Mouse (Mus musculus) left cerebral cortex, postnatal 25 days (tissue): ENCODE data around the gene Zfp526. TPM values are rescaled to one million over a fixed set of nuclear protein-coding genes. Genes with fewer than 3 reads are reported as not detected.

Source experiments
- DNase-seq, 2 experiments: peaks; one replicate each; pipeline ENCODE4 v3.0.0; 2022; ENCODE audit warnings: low spot score in 2 of 2, mixed read lengths in 1 of 2
- intact Hi-C: fragments of 180-260 bp; cut with DNase I; formaldehyde crosslinking; loops from one replicate; pipeline ENCODE4 v1.15.1; 2025
- microRNA-seq, 2 experiments: library from miRNA; unstranded; fragments of <30 nt; microRNA quantifications; one replicate each; pipeline ENCODE4 v1.2.0; 2022
- total RNA-seq, 2 experiments: library from RNA; stranded (reverse); gene quantifications; 2 replicates each; pipeline ENCODE4 v1.2.3; 2021

The Zfp526 gene
- total RNA-seq, 2 experiments from 2014 or later = 10.0 to 11.1 TPM

DNA sequence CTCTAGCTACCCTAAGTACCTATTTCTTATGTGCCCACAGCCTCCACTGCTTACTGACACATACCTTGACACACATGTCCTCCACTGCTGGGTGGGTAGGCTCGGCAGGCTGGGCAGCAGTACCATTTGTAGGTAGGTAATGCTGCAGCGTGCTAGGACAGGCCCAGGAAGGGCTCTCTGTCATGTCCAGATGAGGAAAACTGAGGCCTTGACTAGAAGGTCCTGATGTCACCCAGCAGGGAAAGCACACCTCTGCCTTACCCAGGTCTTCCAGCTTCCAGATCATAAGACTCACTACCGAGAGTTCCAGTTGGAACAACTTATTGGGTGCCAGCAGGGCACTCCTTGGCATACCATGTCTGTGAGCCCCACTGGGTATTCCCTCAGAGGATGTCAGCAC, 53.8 kb downstream of the Zfp526 start:
- intact Hi-C loops = no loop called here
- no peak for DNase-seq

DNA sequence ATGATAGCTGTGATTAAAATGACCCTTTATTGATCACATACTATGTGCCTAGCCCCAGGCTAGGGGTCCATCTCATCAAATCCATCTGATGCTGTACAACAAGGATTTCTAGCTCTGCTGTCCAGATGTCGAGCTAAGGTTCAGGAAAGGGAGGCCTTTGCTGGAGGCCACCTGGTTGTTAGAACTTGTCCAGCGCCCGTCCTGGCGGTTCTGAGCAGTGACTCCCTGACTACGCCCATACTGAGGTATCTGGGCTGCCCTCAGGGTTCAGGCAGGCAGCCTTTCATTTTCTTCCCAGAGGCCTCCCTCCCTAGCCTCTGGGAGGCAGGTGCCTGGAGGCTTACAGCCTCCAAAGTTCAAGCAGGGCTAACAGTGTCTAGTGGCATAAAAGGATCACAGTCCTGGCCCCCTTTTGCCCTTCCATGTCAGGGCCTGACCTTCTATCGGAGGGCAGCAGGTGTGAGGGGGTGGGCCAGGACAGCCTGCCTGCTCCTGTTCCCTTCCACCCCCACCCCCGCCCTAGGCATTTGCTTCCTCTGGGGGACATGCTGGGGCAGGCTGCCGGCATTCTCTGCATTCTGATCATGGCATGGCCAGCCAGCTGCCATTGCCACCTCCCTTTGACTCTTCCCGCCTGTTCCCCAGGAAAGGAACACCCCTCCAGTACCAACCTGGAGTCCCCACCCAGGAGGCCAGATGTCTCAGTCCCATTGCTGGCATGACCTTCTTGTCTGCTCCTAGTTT, 54.5 kb downstream of the Zfp526 start:
- no peak for DNase-seq
- intact Hi-C loops = no loop called here

Small RNA genes lying within 50 kb of the gene (microRNA-seq; reads per million reads assigned to microRNA genes)
- gene Mir7048 = 0 to 2.0 reads per million in 2 experiments

Other genes with a start within 250 kb of the Zfp526 start
- 100 to 1,000 TPM; 266 to 283 TPM for gene Rabac1, start 248.7 kb upstream of the Zfp526 start, total RNA-seq
- gene Atp1a3, start 215.5 kb upstream of the Zfp526 start, total RNA-seq = 1,000 to 10,000 TPM; 1,972 to 2,046 TPM
- 100 to 1,000 TPM; 215 to 242 TPM for gene Grik5, start 149.1 kb upstream of the Zfp526 start, total RNA-seq
- gene Zfp574, start 148.9 kb upstream of the Zfp526 start, total RNA-seq = 10 to 100 TPM; 31.4 to 37.0 TPM
- gene Pou2f2, start 41.7 kb upstream of the Zfp526 start, total RNA-seq = 10 to 100 TPM; 11.8 to 13.7 TPM
- gene Dedd2, start 810 bp upstream of the Zfp526 start, total RNA-seq = 10 to 100 TPM; 24.1 to 25.4 TPM
- 100 to 1,000 TPM; 213 to 224 TPM for gene Gsk3a, start 16.4 kb downstream of the Zfp526 start, total RNA-seq
- 10 to 100 TPM; 65.1 to 75.6 TPM for gene Erf, start 29.3 kb downstream of the Zfp526 start, total RNA-seq
- 100 to 1,000 TPM; 211 to 223 TPM for gene Cic, start 46.3 kb downstream of the Zfp526 start, total RNA-seq
- gene Pafah1b3, start 76.6 kb downstream of the Zfp526 start, total RNA-seq = 10 to 100 TPM; 26.7 to 28.0 TPM
- not detected for gene Prr19, start 80.0 kb downstream of the Zfp526 start, total RNA-seq
- 10 to 100 TPM; 47.8 to 55.1 TPM for gene Tmem145, start 84.7 kb downstream of the Zfp526 start, total RNA-seq
- 100 to 1,000 TPM in 1 of 2 experiments, 10 to 100 TPM in 1; 99.2 to 105 TPM for gene Megf8, start 95.7 kb downstream of the Zfp526 start, total RNA-seq
- not detected for gene Cnfn, start 148.3 kb downstream of the Zfp526 start, total RNA-seq
- gene Lipe, start 177.3 kb downstream of the Zfp526 start, total RNA-seq = 1 to 10 TPM; 5.4 to 6.4 TPM
- gene Cxcl17, start 191.5 kb downstream of the Zfp526 start, total RNA-seq = not detected